Mouse (Mus musculus) urinary bladder, postnatal 4 days (tissue): Measurements from ENCODE around the gene D8Ertd738e.

Source experiments
- DNase-seq, 2 experiments: peaks; one replicate each; pipeline ENCODE4 v3.0.0; 2021 to 2022; ENCODE audit warnings: low spot score in 2 of 2

Gene D8Ertd738e

GRCm38 (mm10) chr8:84202938-84203917 lies 46.3 kb downstream of the D8Ertd738e start:
- DNase-seq, result peak; percentile 79 to 82

GRCm38 (mm10) chr8:84202466-84202865 lies 47.1 kb downstream of the D8Ertd738e start:
- DNase-seq, result peak; percentile 65 to 69

- peak; percentile 70 to 74 for DNase-seq
Measured at GRCm38 (mm10) chr8:84201545-84202245, 47.8 kb downstream of the D8Ertd738e start.

- peak; percentile 80 to 85 for DNase-seq
Measured at GRCm38 (mm10) chr8:84200652-84201544, 48.6 kb downstream of the D8Ertd738e start.

- DNase-seq, result no peak
Measured at GRCm38 (mm10) chr8:84200126-84200555, 49.4 kb downstream of the D8Ertd738e start.

- no peak for DNase-seq
Measured at GRCm38 (mm10) chr8:84199348-84200125, 50.0 kb downstream of the D8Ertd738e start.

GRCm38 (mm10) chr8:84198871-84199270 lies 50.6 kb downstream of the D8Ertd738e start:
- no peak for DNase-seq

GRCm38 (mm10) chr8:84197922-84198774 lies 51.4 kb downstream of the D8Ertd738e start:
- peak; percentile 83 to 91 for DNase-seq

GRCm38 (mm10) chr8:84197141-84197921 lies 52.2 kb downstream of the D8Ertd738e start:
- DNase-seq, result peak; percentile 83 to 91
